Mouse (Mus musculus): ENCODE results near the gene Rps6ka3.

GRCm38 (mm10) chrX:159199495-159199894 is 10.6 kb upstream of the Rps6ka3 start:
- TF ChIP-seq CTCF (IDR thresholded peaks at IDR 0.05; ENCODE audit: low read depth) (no peak), EP300 (IDR thresholded peaks at IDR 0.05; ENCODE audit: low read depth) (no peak)
